Mouse (Mus musculus) lung, adult 2 months (tissue): ENCODE results near the gene Celf2. TPM values are rescaled to one million over a fixed set of nuclear protein-coding genes. Genes with fewer than 3 reads are reported as not detected.

Source experiments
- DNase-seq: peaks from one replicate; pipeline ENCODE4 v3.0.0; 2022
- H3K4me1 ChIP-seq: fragments of 200-500 bp; 2 replicates; pipeline ENCODE4 v1.6.1; 2011; ENCODE audit warnings: low read length; ENCODE audit not compliant: control insufficient read depth, insufficient read depth
- H3K4me3 ChIP-seq: fragments of 200-500 bp; replicated peaks from 2 replicates; pipeline ENCODE3; 2011; ENCODE audit warnings: low read depth, mild to moderate bottlenecking, control low read depth, low read length; ENCODE audit errors: extremely low read depth
- CTCF ChIP-seq: fragments of 200-500 bp; IDR thresholded peaks from 2 replicates; pipeline ENCODE4 v1.5.1; 2011; ENCODE audit warnings: mild to moderate bottlenecking, low read length, control low read depth; ENCODE audit not compliant: insufficient read depth
- POLR2A ChIP-seq: fragments of 200-500 bp; IDR thresholded peaks from 2 replicates; pipeline ENCODE4 v1.6.1; 2011; ENCODE audit warnings: low read depth, mild to moderate bottlenecking, control low read depth, low read length, borderline replicate concordance; ENCODE audit errors: extremely low read depth
- WGBS: fragments of 180-500 bp; shearing (Covaris S2); methylation state at CpG from one replicate; pipeline ENCODE4 v1.1.7; 2018; 5-methylcytosine and 5-hydroxymethylcytosine counted together
- polyA plus RNA-seq: library from polyadenylated mRNA; depleted of rRNA; stranded (reverse); fragments of >200 nt; gene quantifications from 2 replicates; pipeline ENCODE4 v1.2.3, GENCODE M21; 2012

Celf2 gene
- polyA plus RNA-seq, 1 experiment, result 43.4 TPM

DNA sequence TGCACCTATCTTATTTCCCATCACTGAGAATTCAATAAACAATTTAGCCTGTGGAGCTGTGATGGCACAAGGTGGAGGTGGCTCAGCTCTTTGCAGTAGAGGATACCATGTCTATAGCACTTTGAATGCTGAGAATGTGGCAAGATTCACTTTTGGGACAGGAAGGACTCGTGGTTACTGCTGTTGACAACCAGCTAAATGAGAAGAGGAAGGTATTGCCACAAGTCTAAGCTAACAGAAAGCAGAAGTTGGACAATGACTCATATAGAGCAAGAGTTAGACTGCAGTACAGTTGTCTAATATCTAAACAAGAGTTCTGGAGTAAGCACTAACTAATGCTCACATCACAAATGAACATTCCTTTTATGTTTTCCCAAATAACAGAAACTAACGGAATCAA lies 785.8 kb downstream of the Celf2 start:
- Histone ChIP-seq H3K4me1 (peaks cover 3% of the 10 kb centered on the region), H3K4me3 (no peak overlapping the region)
- DNase-seq, result no peak
- TF ChIP-seq POLR2A (no peak), CTCF (no peak)
- 43% methylated on average over 2 of the region's 2 CpGs for WGBS

DNA sequence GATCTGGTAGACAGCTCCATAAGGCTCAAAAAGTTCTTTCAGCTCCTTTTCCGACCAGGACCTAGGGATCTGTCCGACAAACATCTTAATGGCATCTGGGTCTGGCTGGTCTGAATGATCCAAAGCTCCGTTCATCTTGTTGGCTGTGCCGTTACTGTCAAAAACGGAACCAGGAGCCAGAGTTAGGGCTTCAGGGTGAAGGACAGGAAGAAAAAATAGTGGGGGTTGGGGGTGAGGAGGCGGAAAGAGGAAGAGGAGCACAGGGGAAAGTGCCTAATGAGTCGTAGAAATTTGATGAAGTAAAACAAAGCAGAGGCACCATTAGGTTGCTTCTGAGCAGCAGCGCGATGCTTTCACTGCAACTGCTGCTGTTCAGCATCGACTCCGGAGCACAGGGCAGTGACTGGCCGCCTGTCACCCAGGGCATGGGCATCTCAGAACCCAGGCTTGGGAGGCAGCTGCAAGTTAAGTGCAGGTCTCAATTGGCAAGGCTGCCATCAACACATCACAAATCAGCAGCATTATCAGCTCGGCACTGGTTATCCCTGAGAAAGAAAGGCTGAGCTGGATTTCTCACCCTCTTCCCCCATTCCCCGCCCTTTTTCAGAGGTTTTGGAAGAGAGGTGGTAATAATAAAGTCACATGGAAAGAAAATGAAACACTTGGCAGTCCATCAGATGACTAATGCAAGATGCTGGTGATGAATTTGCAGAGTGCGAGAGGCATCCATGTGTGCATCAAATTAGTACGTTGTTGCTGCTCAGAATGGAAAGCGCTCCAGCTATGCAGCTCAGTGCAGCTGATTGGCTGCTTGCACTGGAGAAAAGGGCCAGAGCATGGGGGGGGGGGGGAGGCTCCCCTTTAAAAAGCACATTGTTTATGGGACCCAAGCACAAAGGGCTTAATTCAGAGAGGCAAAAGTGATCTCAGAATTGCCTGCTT lies 787.6 kb downstream of the Celf2 start:
- peak overlapping the region; percentile 53 for H3K4me3 ChIP-seq
- TF ChIP-seq POLR2A (no peak), CTCF (no peak)
- 20% methylated on average over 17 of the region's 17 CpGs for WGBS
- DNase-seq, result no peak
- peaks cover 3% of the 10 kb centered on the region for H3K4me1 ChIP-seq

- no peak for DNase-seq
- TF ChIP-seq POLR2A (no peak), CTCF (no peak)
- H3K4me1 ChIP-seq, result peaks cover 3% of the 10 kb centered on the region
- 39% methylated on average over 11 of the region's 11 CpGs for WGBS
- peak overlapping the region; percentile 53 for H3K4me3 ChIP-seq
Measured at GRCm38 (mm10) chr2:6720753-6721459, 788.5 kb downstream of the Celf2 start.

DNA sequence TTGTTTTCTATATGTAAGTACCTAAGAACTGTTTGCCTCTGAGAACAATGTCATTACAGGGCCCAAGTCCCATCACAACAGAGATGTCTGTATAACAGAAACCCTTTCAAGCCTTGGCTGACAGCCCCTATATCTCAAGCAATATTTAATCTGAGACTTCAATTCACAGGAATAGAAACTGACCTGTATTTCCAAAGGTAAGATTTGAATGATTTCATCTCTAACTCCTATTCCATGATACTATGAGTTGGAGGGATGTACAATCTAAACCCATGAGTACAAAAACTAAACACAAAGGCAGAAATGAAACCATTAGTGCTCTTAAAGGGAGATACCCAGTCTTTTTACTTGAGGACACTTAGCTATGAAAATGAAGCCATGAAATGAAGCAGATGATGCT lies 790.5 kb downstream of the Celf2 start:
- TF ChIP-seq POLR2A, result no peak
- no peak for TF ChIP-seq CTCF
- Histone ChIP-seq H3K4me3 (no peak overlapping the region), H3K4me1 (peaks cover 3% of the 10 kb centered on the region)
- DNase-seq, result no peak

GRCm38 (mm10) chr2:6717953-6718352 lies 791.4 kb downstream of the Celf2 start:
- Histone ChIP-seq H3K4me3 (no peak overlapping the region), H3K4me1 (peaks cover 3% of the 10 kb centered on the region)
- WGBS, result 58% methylated on average over 3 of the region's 3 CpGs
- TF ChIP-seq CTCF (no peak), POLR2A (no peak)
- no peak for DNase-seq

GRCm38 (mm10) chr2:6715562-6715961 lies 793.8 kb downstream of the Celf2 start:
- Histone ChIP-seq H3K4me3 (no peak overlapping the region), H3K4me1 (peaks cover 5% of the 10 kb centered on the region)
- no peak for DNase-seq
- 94% methylated on average over 3 of the region's 3 CpGs for WGBS
- no peak for TF ChIP-seq POLR2A
- TF ChIP-seq CTCF, result no peak

DNA sequence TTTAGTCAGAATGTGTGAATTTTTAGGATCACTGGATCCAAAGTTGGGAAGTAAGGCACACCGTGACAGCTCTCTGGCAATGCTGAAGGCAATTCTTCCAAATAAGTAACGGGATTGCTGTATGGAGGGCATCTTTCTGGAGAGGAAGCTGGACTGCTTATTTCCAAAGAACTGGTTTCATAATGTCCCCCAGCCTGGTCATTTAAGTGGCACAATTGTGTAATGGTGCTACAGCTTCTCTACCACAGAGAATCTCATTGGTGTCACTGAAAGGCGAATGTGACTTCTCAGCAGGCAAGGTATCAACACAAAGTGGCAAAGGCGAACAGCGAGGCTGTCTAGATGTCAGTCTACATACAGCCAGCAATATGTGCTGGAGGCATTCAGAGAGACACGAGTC lies 795.8 kb downstream of the Celf2 start:
- peaks cover 9% of the 10 kb centered on the region for H3K4me1 ChIP-seq
- no peak for TF ChIP-seq CTCF
- no peak for TF ChIP-seq POLR2A
- no peak for DNase-seq
- H3K4me3 ChIP-seq, result no peak overlapping the region
- 89% methylated on average over 6 of the region's 6 CpGs for WGBS

DNA sequence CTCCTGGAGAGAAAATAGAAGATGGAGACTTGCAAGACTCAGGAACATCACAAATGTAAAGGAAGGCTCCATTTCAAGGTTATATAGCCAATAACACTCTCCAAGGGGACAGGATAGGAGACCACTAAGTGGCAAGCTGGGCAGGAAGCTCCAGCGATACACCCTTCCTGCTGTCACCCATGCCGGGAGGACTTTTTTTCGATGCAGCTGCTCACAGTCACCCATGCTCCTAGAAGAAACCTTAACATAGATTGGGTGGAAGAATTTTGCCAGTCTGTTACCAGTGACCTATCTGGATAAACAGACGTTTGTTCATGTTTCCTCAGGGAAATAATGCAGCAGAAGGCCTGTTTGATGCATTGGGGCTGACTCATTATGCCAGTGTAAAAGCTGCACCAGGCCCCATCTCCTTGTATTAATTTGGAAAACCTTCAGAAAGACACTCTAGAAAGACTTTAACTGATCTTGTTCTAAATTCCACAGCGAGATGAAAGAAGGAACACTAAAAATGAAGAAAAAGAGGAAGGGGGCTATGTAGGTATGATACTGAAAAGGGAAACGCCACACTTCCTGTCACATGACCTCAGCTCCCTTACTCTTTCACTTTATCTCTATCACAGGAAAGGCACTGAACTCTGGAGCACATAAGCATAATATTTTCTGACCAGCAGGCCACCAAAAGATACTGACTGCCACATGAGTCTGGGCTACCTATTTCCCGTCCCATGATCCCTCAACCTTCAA lies 798.5 kb downstream of the Celf2 start:
- WGBS, result 46% methylated on average over 7 of the region's 7 CpGs
- TF ChIP-seq POLR2A, result no peak
- no peak for TF ChIP-seq CTCF
- DNase-seq, result no peak
- H3K4me1 ChIP-seq, result peaks cover 9% of the 10 kb centered on the region
- no peak overlapping the region for H3K4me3 ChIP-seq

GRCm38 (mm10) chr2:6707959-6708519 lies 801.3 kb downstream of the Celf2 start:
- DNase-seq, result no peak
- no peak overlapping the region for H3K4me3 ChIP-seq
- 42% methylated on average over 5 of the region's 5 CpGs for WGBS
- peaks cover 9% of the 10 kb centered on the region for H3K4me1 ChIP-seq
- TF ChIP-seq POLR2A (no peak), CTCF (no peak)
